Mouse (Mus musculus): Measurements from ENCODE around the gene H3f3a. TPM values are rescaled to one million over a fixed set of nuclear protein-coding genes. Genes with fewer than 3 reads are reported as not detected.
A peak's percentile ranks its signal among the peaks of the same experiment; 100 is the strongest.

H3f3a gene
- total RNA-seq, 4 experiments from 2014 or later: 296 to 316 (median 303) TPM

GRCm38 (mm10) chr1:180823716-180824115, 10.0 kb upstream of the H3f3a start:
- no peak for DNase-seq (ENCODE audit: low spot score in 2 of 2)

GRCm38 (mm10) chr1:180822276-180822675, 8.5 kb upstream of the H3f3a start:
- no peak for DNase-seq (ENCODE audit: low spot score in 2 of 2)

GRCm38 (mm10) chr1:180821101-180821500, 7.4 kb upstream of the H3f3a start:
- no peak for DNase-seq (ENCODE audit: low spot score in 2 of 2)

- no peak for DNase-seq (ENCODE audit: low spot score in 2 of 2)
Measured at GRCm38 (mm10) chr1:180818000-180818399, 4.3 kb upstream of the H3f3a start.

GRCm38 (mm10) chr1:180815371-180816024, 1.8 kb upstream of the H3f3a start:
- no peak for DNase-seq (ENCODE audit: low spot score in 2 of 2)

GRCm38 (mm10) chr1:180813409-180813884, 296 bp downstream of the H3f3a start:
- DNase-seq (ENCODE audit: low spot score in 2 of 2): peak; percentile 88 to 92

- DNase-seq (ENCODE audit: low spot score in 2 of 2): peak in 1 of 2 experiments; percentile 48
Measured at GRCm38 (mm10) chr1:180812463-180813408, 1.0 kb downstream of the H3f3a start.

GRCm38 (mm10) chr1:180811596-180812462, 1.9 kb downstream of the H3f3a start:
- peak in 1 of 2 experiments; percentile 18 for DNase-seq (ENCODE audit: low spot score in 2 of 2)

GRCm38 (mm10) chr1:180810976-180811375, 2.8 kb downstream of the H3f3a start:
- no peak for DNase-seq (ENCODE audit: low spot score in 2 of 2)

- DNase-seq (ENCODE audit: low spot score in 2 of 2): no peak
Measured at GRCm38 (mm10) chr1:180808831-180809230, 4.9 kb downstream of the H3f3a start.

GRCm38 (mm10) chr1:180803881-180804280, 9.9 kb downstream of the H3f3a start:
- no peak for DNase-seq (ENCODE audit: low spot score in 2 of 2)

GRCm38 (mm10) chr1:180801466-180801994, 12.2 kb downstream of the H3f3a start:
- no peak for DNase-seq (ENCODE audit: low spot score in 2 of 2)

- DNase-seq (ENCODE audit: low spot score in 2 of 2): no peak
Measured at GRCm38 (mm10) chr1:180800814-180801213, 12.9 kb downstream of the H3f3a start.

GRCm38 (mm10) chr1:180800022-180800421, 13.7 kb downstream of the H3f3a start:
- DNase-seq (ENCODE audit: low spot score in 2 of 2): no peak

- no peak for DNase-seq (ENCODE audit: low spot score in 2 of 2)
Measured at GRCm38 (mm10) chr1:180799253-180799652, 14.5 kb downstream of the H3f3a start.

- DNase-seq (ENCODE audit: low spot score in 2 of 2): no peak
Measured at GRCm38 (mm10) chr1:180798660-180799059, 15.1 kb downstream of the H3f3a start.

- DNase-seq (ENCODE audit: low spot score in 2 of 2): no peak
Measured at GRCm38 (mm10) chr1:180794170-180794569, 19.6 kb downstream of the H3f3a start.

- DNase-seq (ENCODE audit: low spot score in 2 of 2): no peak
Measured at GRCm38 (mm10) chr1:180793445-180794117, 20.2 kb downstream of the H3f3a start.

GRCm38 (mm10) chr1:180792814-180793213, 20.9 kb downstream of the H3f3a start:
- DNase-seq (ENCODE audit: low spot score in 2 of 2): no peak

GRCm38 (mm10) chr1:180791821-180792480, 21.8 kb downstream of the H3f3a start:
- no peak for DNase-seq (ENCODE audit: low spot score in 2 of 2)

All from layer of hippocampus, adult 8-10 months (tissue).